Mouse (Mus musculus) stomach, postnatal 0 days (tissue): ENCODE results near the gene Olfr617.

ENCODE experiments used
- CTCF ChIP-seq: IDR thresholded peaks from 2 replicates; pipeline ENCODE4 v1.5.1; 2016; ENCODE audit warnings: antibody characterized with exemption, low read depth, mild to moderate bottlenecking, moderate library complexity
- EP300 ChIP-seq: optimal IDR thresholded peaks from 2 replicates; pipeline ENCODE3; 2016; ENCODE audit warnings: antibody characterized with exemption

DNA sequence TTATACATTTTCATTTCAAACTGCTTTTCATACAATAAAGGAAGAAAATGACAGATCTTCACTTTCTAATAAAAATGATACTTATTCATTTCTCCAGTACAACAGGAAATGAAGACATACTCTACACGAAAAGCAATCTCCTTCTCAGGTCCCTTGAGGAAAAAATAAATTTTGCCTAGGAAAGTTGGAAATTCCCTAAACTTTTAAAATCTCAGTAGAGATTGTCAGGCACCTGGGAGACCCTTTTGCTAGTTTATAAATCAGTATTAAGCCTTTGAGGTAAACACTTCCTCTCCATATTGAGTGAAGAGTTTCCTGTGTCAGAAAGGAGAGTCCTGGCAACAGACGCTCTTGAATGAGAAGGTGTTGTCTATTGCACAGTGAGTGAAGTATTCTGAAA lies 25.1 kb upstream of the Olfr617 start, which contains the start of gene Olfr613:
- no peak for TF ChIP-seq CTCF
- no peak for TF ChIP-seq EP300
